Mouse (Mus musculus) hindbrain, embryonic 13.5 days (tissue): ENCODE measurements around the gene Saa2. TPM values are rescaled to one million over a fixed set of nuclear protein-coding genes. Genes with fewer than 3 reads are reported as not detected.
"Not testable (repeated sequence)": the region's sequence is repeated elsewhere in the genome, so short reads cannot be mapped to it uniquely, and the experiment has no call there.

Source experiments
- ATAC-seq: fragments of 200-750 bp; cut with Nextera tagmentation; 2 replicates; pipeline ENCODE4 v1.8.0; 2017; ENCODE audit warnings: moderate TSS enrichment; ENCODE audit not compliant: low FRiP score
- H3K27ac ChIP-seq: fragments of 300-500 bp; sonication (generic); 2 replicates; pipeline ENCODE4 v1.5.1; 2015; ENCODE audit warnings: inconsistent platforms, mild to moderate bottlenecking, moderate library complexity
- H3K27me3 ChIP-seq: fragments of 300-500 bp; sonication (generic); 2 replicates; pipeline ENCODE4 v1.6.1; 2015; ENCODE audit warnings: mild to moderate bottlenecking, inconsistent platforms
- H3K36me3 ChIP-seq: fragments of 300-500 bp; sonication (generic); 2 replicates; pipeline ENCODE4 v1.6.1; 2015; ENCODE audit warnings: mild to moderate bottlenecking, inconsistent platforms
- H3K4me1 ChIP-seq: fragments of 300-500 bp; sonication (generic); replicated peaks from 2 replicates; pipeline ENCODE4 v1.6.1; 2015; ENCODE audit warnings: inconsistent platforms
- H3K4me2 ChIP-seq: fragments of 300-500 bp; sonication (generic); 2 replicates; pipeline ENCODE4 v1.6.1; 2015; ENCODE audit warnings: inconsistent platforms, mild to moderate bottlenecking, moderate library complexity
- H3K4me3 ChIP-seq: fragments of 300-500 bp; sonication (generic); 2 replicates; pipeline ENCODE4 v1.5.1; 2015; ENCODE audit warnings: mild to moderate bottlenecking, inconsistent platforms
- H3K9ac ChIP-seq: fragments of 300-500 bp; sonication (generic); 2 replicates; pipeline ENCODE4 v1.6.1; 2015; ENCODE audit warnings: mild to moderate bottlenecking, inconsistent platforms
- H3K9me3 ChIP-seq: fragments of 300-500 bp; sonication (generic); 2 replicates; pipeline ENCODE4 v1.6.1; 2016; ENCODE audit warnings: inconsistent platforms
- WGBS: fragments of 180-500 bp; shearing (Covaris S2); methylation state at CpG from one replicate; pipeline ENCODE4 v1.1.7; 2015; 5-methylcytosine and 5-hydroxymethylcytosine counted together
- polyA plus RNA-seq: library from polyadenylated mRNA; unstranded; fragments of >200 nt; fragmentation: Nextera tagmentation; extraction: Ambion mirVana; gene quantifications from 2 replicates; pipeline ENCODE4 v1.2.1, GENCODE M21; 2015

Saa2 gene
- polyA plus RNA-seq, 1 experiment from 2014 or later, result not detected

GRCm38 (mm10) chr7:46732458-46732857, 19.1 kb upstream of the Saa2 start, which contains the start of gene Saa4:
TSS of gene Saa4 (minus strand) at chr7:46732603.
- no peaks in the 10 kb centered on the region for H3K4me1 ChIP-seq
- no peaks in the 10 kb centered on the region for H3K36me3 ChIP-seq
- no peak within 1 kb of the TSS for H3K9ac ChIP-seq
- no peak within 1 kb of the TSS for H3K4me2 ChIP-seq
- no peak within 1 kb of the TSS for H3K27ac ChIP-seq
- ATAC-seq, result no peak
- H3K9me3 ChIP-seq, result no peaks in the 10 kb centered on the region
- no peak within 1 kb of the TSS for H3K4me3 ChIP-seq
- no peaks in the 10 kb centered on the region for H3K27me3 ChIP-seq
- 88% methylated on average over 4 of the region's 4 CpGs for WGBS

DNA sequence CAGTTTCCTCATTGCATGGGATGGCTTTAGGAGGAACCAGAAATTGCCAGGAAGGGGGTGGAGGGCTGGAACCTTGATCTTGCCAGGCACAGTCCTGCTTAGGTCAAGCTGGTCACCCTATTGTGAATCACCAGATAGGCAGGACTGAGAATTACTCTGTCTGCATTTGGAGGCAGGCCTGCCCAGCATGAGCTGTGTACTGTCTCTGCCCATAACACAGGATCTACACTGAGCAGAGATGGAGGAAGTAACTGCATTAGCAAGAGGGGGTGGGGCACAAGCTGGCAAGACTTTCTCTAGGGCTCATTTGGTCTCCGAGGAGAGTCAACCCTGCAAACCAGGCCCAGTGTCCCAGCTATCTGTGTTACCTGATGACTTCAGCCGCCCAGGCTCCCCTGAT, 16.6 kb upstream of the Saa2 start:
- no peaks in the 10 kb centered on the region for H3K36me3 ChIP-seq
- H3K9ac ChIP-seq, result no peak overlapping the region
- no peaks in the 10 kb centered on the region for H3K4me1 ChIP-seq
- ATAC-seq, result no peak
- 88% methylated on average over 2 of the region's 2 CpGs for WGBS
- H3K27me3 ChIP-seq, result no peaks in the 10 kb centered on the region
- H3K4me2 ChIP-seq, result no peak overlapping the region
- no peak overlapping the region for H3K4me3 ChIP-seq
- H3K27ac ChIP-seq, result no peak overlapping the region
- no peaks in the 10 kb centered on the region for H3K9me3 ChIP-seq

GRCm38 (mm10) chr7:46738561-46739460, 12.8 kb upstream of the Saa2 start:
- no peak for ATAC-seq
- WGBS, result 86% methylated on average over 12 of the region's 12 CpGs
- H3K9ac ChIP-seq, result no peak overlapping the region
- H3K9me3 ChIP-seq, result no peaks in the 10 kb centered on the region
- no peak overlapping the region for H3K4me3 ChIP-seq
- no peak overlapping the region for H3K4me2 ChIP-seq
- H3K36me3 ChIP-seq, result no peaks in the 10 kb centered on the region
- no peaks in the 10 kb centered on the region for H3K27me3 ChIP-seq
- no peak overlapping the region for H3K27ac ChIP-seq
- H3K4me1 ChIP-seq, result no peaks in the 10 kb centered on the region

DNA sequence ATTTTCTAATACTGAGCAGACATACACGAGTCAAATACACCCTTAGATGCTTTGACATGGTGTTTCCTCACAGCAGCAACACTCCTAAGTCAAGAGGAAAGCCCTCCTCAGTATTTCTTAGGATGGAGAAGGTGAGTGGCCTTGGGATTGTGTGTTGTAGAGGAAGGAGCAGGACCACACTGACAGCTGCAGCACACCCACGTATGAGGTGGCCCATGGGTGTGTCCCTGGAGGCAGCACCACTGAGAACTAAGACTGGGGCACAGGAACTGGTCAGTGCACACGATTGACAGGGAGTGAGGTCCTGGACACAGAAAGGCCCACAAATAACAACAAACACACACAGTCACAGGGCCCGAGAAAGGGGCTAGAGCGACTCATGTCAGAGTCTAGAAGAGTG, 11.5 kb upstream of the Saa2 start:
- H3K4me3 ChIP-seq, H3K4me1 ChIP-seq, ATAC-seq, H3K9ac ChIP-seq, H3K9me3 ChIP-seq, H3K4me2 ChIP-seq, H3K36me3 ChIP-seq, H3K27me3 ChIP-seq, H3K27ac ChIP-seq: not testable (repeated sequence)
- 84% methylated on average over 5 of the region's 5 CpGs for WGBS

DNA sequence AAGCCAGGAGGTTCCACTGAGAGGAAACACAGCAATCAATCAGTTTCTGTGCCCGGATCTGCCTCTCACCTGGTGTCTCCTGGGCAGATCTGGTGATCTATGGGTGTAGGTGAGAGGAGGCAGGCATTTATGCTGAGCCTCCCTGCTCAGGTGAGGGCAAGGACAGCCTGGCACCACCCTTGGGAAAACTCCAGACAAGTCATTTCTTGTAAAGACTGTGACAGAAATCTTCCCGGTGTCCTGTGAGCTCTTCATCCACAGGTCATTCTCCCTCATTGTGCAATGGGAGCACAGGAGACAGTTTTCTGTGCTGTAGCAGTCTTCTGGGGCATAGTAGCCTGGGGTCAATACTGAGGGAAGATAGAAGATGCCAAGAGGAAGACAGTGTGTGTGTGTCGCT, 8.7 kb upstream of the Saa2 start, which contains the start of gene Saa1:
Saa1 (minus strand) TSS at position 101 of the 400 bp plus-strand sequence.
- not testable (repeated sequence) for ATAC-seq
- WGBS, result 89% methylated on average over 3 of the region's 3 CpGs

DNA sequence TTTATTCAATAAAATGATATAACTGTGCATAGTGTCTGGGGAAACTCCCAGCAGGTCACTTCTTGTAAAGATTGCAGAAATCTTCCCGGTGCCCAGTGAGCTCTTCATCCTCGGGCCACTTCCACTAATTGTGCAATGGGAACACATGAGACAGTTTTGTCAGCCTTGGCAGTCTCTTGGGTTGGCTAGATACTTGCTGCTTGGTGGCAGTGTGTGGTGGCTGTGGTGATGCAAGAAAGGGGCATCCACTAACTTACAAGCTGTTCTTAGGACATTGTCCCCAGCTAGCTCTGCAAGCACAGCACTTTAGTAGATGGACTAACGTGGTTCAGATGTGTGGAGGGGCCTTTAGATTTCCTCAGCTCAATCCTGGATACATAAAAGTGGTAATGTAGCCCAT, 5.8 kb upstream of the Saa2 start:
- Histone ChIP-seq H3K9me3 (no peaks in the 10 kb centered on the region), H3K4me3 (no peak overlapping the region), H3K27ac (no peak overlapping the region), H3K9ac (no peak overlapping the region), H3K36me3 (no peaks in the 10 kb centered on the region), H3K27me3 (no peaks in the 10 kb centered on the region), H3K4me1 (no peaks in the 10 kb centered on the region), H3K4me2 (no peak overlapping the region)
- 87% methylated on average over 3 of the region's 3 CpGs for WGBS
- no peak for ATAC-seq

More for the DNA sequence above, 8.7 kb upstream of the Saa2 start, which contains the start of gene Saa1:
- not testable (repeated sequence) for H3K4me3 ChIP-seq, H3K9me3 ChIP-seq, H3K9ac ChIP-seq, H3K4me2 ChIP-seq, H3K27me3 ChIP-seq, H3K4me1 ChIP-seq, H3K36me3 ChIP-seq, H3K27ac ChIP-seq

DNA sequence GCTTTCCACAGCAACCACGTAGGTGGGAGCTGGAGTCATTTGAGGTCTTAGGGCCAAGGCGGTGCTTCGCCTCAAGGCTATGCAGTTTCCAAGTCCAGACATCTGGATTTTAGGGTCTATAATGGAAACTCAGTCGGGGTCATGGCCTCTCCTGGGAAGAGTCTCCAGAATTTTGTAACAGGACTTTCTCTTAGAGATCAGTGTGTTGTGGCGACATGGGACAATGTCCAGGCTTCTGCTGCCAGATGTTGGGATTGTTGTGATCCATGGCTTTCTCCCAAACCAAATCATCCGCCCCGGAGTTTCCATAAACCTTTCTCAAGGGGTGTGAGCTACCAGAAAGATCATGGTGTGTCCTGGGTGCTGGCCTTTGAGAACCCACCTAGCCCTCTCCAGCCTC, 5.2 kb upstream of the Saa2 start:
- Histone ChIP-seq H3K4me1 (no peaks in the 10 kb centered on the region), H3K4me3 (no peak overlapping the region), H3K27me3 (no peaks in the 10 kb centered on the region), H3K4me2 (no peak overlapping the region), H3K27ac (no peak overlapping the region), H3K9ac (no peak overlapping the region), H3K36me3 (no peaks in the 10 kb centered on the region), H3K9me3 (no peaks in the 10 kb centered on the region)
- no peak for ATAC-seq
- 88% methylated on average over 7 of the region's 7 CpGs for WGBS

DNA sequence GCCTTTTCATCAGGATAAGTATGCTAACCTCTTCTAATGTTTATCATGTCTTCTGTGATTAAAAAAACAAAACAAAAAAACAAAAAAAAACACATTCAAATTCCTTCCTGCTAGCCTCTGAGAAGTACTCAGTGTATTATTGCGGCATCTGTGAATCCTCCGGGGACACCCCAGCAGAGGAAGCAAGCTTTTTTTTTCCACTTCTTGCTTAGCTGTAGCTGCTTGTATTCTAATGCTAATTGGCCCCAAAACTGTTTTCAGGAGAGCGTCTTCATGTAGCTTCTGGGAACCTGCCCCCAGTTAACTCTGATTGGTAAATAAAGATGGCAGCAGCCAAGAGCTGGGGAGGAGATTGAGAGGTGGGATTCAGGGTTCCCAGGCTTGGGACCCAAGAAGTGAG, 3.1 kb upstream of the Saa2 start:
- no peaks in the 10 kb centered on the region for H3K27me3 ChIP-seq
- H3K4me3 ChIP-seq, result no peak overlapping the region
- H3K4me2 ChIP-seq, result no peak overlapping the region
- no peaks in the 10 kb centered on the region for H3K4me1 ChIP-seq
- WGBS, result 28% methylated on average over 3 of the region's 3 CpGs
- H3K27ac ChIP-seq, result no peak overlapping the region
- no peaks in the 10 kb centered on the region for H3K9me3 ChIP-seq
- H3K36me3 ChIP-seq, result no peaks in the 10 kb centered on the region
- no peak overlapping the region for H3K9ac ChIP-seq
- ATAC-seq, result no peak

DNA sequence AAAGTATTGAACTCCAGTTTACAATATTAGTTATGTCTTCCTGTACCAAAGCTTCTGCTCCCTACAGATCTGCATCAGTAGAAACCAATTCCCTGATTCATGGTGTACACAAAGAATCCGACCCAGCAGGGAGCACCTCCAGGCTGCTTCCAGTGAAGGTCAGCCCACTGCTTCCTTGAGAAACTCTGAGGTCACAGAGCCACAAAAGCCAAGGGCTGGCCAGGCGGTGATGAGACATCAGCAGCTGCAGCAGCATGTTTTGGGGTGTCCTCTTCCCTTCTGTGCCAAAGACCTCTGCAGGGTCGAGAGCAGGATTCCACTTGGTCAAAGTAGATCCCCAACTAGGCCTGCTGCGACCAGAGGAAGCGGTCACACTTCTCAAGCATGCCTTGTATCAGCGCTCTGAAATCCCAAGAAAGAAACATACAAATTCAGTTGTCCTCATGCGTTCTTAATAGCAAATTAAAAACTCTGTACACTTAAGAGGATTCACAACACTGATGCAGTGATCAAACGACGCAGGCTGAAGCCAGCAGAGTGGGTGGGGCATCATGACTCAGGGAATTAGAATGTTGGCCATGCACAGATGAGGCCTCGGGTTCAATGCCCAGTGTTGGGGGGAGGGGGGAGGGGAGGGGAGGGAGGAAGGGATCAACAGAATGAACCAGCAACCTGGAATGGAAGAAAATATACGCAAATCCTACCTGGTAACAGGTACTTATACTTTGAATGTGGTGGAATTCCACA, 9.6 kb downstream of the Saa2 start:
- no peak overlapping the region for H3K4me3 ChIP-seq
- ATAC-seq, result no peak
- H3K27ac ChIP-seq, result no peak overlapping the region
- no peaks in the 10 kb centered on the region for H3K27me3 ChIP-seq
- H3K9me3 ChIP-seq, result no peaks in the 10 kb centered on the region
- peaks cover 67% of the 10 kb centered on the region for H3K36me3 ChIP-seq
- H3K4me1 ChIP-seq, result no peaks in the 10 kb centered on the region
- WGBS, result 82% methylated on average over 11 of the region's 11 CpGs
- no peak overlapping the region for H3K4me2 ChIP-seq
- no peak overlapping the region for H3K9ac ChIP-seq

GRCm38 (mm10) chr7:46762601-46763000, 11.0 kb downstream of the Saa2 start:
- H3K9ac ChIP-seq, result no peak overlapping the region
- WGBS, result 96% methylated on average over 5 of the region's 5 CpGs
- H3K27ac ChIP-seq, result no peak overlapping the region
- ATAC-seq, result no peak
- H3K4me1 ChIP-seq, result no peaks in the 10 kb centered on the region
- no peak overlapping the region for H3K4me2 ChIP-seq
- H3K4me3 ChIP-seq, result no peak overlapping the region
- H3K9me3 ChIP-seq, result no peaks in the 10 kb centered on the region
- H3K27me3 ChIP-seq, result no peaks in the 10 kb centered on the region
- H3K36me3 ChIP-seq, result peaks cover 80% of the 10 kb centered on the region

DNA sequence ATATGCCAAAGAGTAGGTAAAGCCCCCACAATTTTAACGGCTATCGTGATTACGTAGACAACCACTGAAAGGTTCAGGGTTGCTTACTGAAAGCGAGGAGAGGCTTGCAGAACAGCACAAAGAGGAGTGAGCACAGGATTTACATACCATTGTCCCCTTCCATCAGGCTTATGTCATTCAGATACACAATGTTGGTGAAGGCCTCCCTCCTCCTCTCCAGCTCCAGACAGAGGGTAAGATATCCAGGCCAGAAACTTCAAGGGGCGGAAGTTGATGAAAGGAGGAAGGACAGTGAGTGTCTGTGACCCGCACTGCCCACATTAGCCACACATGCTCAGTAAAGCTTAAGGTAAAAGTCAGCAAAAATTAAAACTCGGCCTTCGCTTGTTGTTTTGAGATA, 13.1 kb downstream of the Saa2 start:
- Histone ChIP-seq H3K36me3 (peaks cover 91% of the 10 kb centered on the region), H3K4me3 (no peak overlapping the region), H3K9ac (no peak overlapping the region), H3K27ac (no peak overlapping the region), H3K27me3 (no peaks in the 10 kb centered on the region), H3K9me3 (no peaks in the 10 kb centered on the region), H3K4me1 (no peaks in the 10 kb centered on the region), H3K4me2 (no peak overlapping the region)
- WGBS, result 83% methylated on average over 8 of the region's 8 CpGs
- no peak for ATAC-seq

DNA sequence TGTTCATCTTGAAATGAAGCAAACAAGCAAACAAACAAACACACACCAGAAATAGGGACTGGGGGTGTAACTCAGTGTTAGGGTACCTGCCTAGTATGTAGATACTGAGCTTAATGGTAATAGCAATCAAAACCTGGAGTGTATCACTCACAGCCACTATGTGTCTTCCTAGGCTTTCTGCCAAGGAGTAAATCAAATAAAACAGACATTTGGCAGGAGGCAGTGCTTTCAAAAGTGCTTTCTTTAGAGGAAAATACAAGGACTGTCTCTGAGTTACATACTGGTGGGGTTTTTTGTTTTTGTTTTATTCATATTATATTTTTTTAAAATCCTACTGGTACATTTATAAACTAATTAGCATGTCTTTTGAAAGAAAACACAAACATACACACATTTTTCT, 15.8 kb downstream of the Saa2 start:
- peaks cover 83% of the 10 kb centered on the region for H3K36me3 ChIP-seq
- H3K4me1 ChIP-seq, result no peaks in the 10 kb centered on the region
- no peak overlapping the region for H3K9ac ChIP-seq
- no peaks in the 10 kb centered on the region for H3K9me3 ChIP-seq
- no peak overlapping the region for H3K4me3 ChIP-seq
- no peak for ATAC-seq
- no peak overlapping the region for H3K27ac ChIP-seq
- H3K4me2 ChIP-seq, result no peak overlapping the region
- H3K27me3 ChIP-seq, result no peaks in the 10 kb centered on the region
